Mouse (Mus musculus) kidney, embryonic 15.5 days (tissue): ENCODE data around the gene Xrcc5. TPM values are rescaled to one million over a fixed set of nuclear protein-coding genes. Genes with fewer than 3 reads are reported as not detected.

Experiments
- ATAC-seq: fragments of 200-750 bp; cut with Nextera tagmentation; replicated peaks from 2 replicates; pipeline ENCODE4 v1.8.0; 2017; ENCODE audit warnings: moderate TSS enrichment; ENCODE audit not compliant: low FRiP score
- H3K27ac ChIP-seq: fragments of 300-500 bp; sonication (generic); 2 replicates; pipeline ENCODE4 v1.5.1; 2015; ENCODE audit warnings: mild to moderate bottlenecking, inconsistent platforms
- H3K27me3 ChIP-seq: fragments of 300-500 bp; sonication (generic); 2 replicates; pipeline ENCODE4 v1.6.1; 2015; ENCODE audit warnings: inconsistent platforms
- H3K36me3 ChIP-seq: fragments of 300-500 bp; sonication (generic); 2 replicates; pipeline ENCODE4 v1.6.1; 2015; ENCODE audit warnings: inconsistent platforms
- H3K4me1 ChIP-seq: fragments of 300-500 bp; sonication (generic); 2 replicates; pipeline ENCODE4 v1.6.1; 2015; ENCODE audit warnings: inconsistent platforms
- H3K4me2 ChIP-seq: fragments of 300-500 bp; sonication (generic); 2 replicates; pipeline ENCODE4 v1.6.1; 2015; ENCODE audit warnings: moderate library complexity, mild to moderate bottlenecking, inconsistent platforms
- H3K4me3 ChIP-seq: fragments of 300-500 bp; sonication (generic); replicated peaks from 2 replicates; pipeline ENCODE4 v1.5.1; 2015; ENCODE audit warnings: mild to moderate bottlenecking, inconsistent platforms
- H3K9ac ChIP-seq: fragments of 300-500 bp; sonication (generic); 2 replicates; pipeline ENCODE4 v1.6.1; 2015; ENCODE audit warnings: mild to moderate bottlenecking, inconsistent platforms
- H3K9me3 ChIP-seq: fragments of 300-500 bp; sonication (generic); replicated peaks from 2 replicates; pipeline ENCODE4 v1.6.1; 2016; ENCODE audit warnings: inconsistent platforms
- WGBS: fragments of 180-500 bp; shearing (Covaris S2); methylation state at CpG from one replicate; pipeline ENCODE4 v1.1.7; 2015; ENCODE audit warnings: mixed read lengths; 5-methylcytosine and 5-hydroxymethylcytosine counted together
- polyA plus RNA-seq: library from polyadenylated mRNA; unstranded; fragments of >200 nt; fragmentation: Nextera tagmentation; extraction: Ambion mirVana; gene quantifications from 2 replicates; pipeline ENCODE4 v1.2.1, GENCODE M21; 2015

Xrcc5 gene
- polyA plus RNA-seq, 1 experiment from 2014 or later = 54.5 TPM

DNA sequence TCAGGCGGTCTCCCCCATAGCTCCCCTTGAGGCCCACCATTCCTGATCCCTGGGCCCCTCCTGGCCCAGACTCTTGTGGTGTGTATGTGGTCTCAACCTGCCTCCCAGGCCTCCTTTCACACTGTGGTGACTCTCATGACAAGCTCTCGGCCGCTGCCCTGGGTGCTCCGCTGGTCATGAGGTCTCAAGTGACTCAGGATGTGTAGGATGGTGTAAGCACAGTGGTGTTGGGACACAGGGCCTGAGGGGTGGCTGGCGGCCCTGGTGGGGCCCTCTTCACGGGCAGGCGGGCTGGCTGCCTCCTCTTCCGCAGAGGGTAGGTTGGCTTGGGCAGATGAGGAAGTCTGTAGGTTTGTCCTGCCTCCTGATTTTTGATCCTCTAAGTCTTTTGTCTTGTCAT lies 121.3 kb downstream of the Xrcc5 start:
- Histone ChIP-seq H3K9ac (no peak overlapping the region), H3K4me1 (no peaks in the 10 kb centered on the region), H3K27me3 (no peaks in the 10 kb centered on the region), H3K36me3 (no peaks in the 10 kb centered on the region), H3K9me3 (no peaks in the 10 kb centered on the region), H3K27ac (no peak overlapping the region), H3K4me3 (no peak overlapping the region), H3K4me2 (no peak overlapping the region)
- 54% methylated on average over 8 of the region's 8 CpGs for WGBS
- no peak for ATAC-seq

DNA sequence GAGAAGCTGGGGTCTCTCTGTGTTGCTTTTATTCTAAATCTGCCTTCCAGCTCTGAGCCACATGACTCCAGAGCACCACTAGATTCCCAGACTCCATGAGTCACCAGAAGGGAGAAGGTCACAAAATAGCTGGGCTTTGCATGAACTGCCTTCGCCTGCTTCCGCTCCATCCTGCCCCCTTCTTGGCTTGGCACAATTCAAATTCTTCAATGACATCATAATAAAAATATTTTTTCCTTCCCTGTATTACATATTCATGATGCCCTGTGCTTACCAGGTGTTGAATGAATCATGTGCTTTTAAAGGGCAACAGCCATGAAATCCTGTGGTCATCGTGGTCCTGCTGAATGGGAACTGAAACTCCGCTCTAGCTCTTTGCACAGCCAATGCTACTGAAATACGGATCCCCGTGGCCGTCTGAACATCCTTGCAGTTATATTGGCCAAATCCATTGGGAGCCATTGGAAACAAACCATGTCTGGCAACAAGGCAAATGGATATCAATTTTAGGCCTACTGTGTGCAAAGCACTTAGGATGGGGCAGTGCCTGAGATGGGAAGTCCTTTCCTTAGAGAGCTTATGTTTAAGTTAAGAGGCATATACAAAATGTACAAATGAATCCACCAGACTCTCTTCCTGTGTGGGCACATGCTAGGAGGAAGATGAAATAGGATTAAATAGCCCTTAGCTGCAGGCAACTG lies 122.0 kb downstream of the Xrcc5 start:
- Histone ChIP-seq H3K4me3 (no peak overlapping the region), H3K9me3 (no peaks in the 10 kb centered on the region), H3K27ac (no peak overlapping the region), H3K27me3 (no peaks in the 10 kb centered on the region), H3K4me1 (no peaks in the 10 kb centered on the region), H3K4me2 (no peak overlapping the region), H3K36me3 (no peaks in the 10 kb centered on the region), H3K9ac (no peak overlapping the region)
- 89% methylated on average over 7 of the region's 7 CpGs for WGBS
- ATAC-seq = no peak

DNA sequence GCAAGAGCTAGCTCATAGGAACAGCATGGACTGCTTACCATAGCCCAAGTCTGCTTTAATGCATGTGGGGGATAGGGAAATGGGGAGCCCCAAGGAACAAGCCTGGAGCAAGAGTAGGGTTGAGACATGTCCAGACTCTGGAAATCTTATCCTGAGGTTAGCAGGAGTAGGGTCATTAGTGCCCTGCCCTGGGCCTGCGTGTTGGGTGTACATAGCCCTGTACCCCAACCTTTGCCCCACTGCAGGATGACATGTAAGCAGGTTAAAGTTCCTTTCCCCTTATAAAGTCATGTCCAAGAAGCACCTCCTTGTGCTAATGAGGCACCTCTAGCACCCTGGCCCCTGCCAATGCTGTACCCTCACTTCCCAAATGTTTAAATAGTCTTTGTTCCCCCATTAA lies 125.4 kb downstream of the Xrcc5 start:
- no peak overlapping the region for H3K4me2 ChIP-seq
- no peaks in the 10 kb centered on the region for H3K9me3 ChIP-seq
- no peak overlapping the region for H3K4me3 ChIP-seq
- H3K36me3 ChIP-seq = no peaks in the 10 kb centered on the region
- no peaks in the 10 kb centered on the region for H3K27me3 ChIP-seq
- no peak for ATAC-seq
- 75% methylated on average over 1 of the region's 1 CpGs for WGBS
- no peak overlapping the region for H3K27ac ChIP-seq
- no peaks in the 10 kb centered on the region for H3K4me1 ChIP-seq
- no peak overlapping the region for H3K9ac ChIP-seq

DNA sequence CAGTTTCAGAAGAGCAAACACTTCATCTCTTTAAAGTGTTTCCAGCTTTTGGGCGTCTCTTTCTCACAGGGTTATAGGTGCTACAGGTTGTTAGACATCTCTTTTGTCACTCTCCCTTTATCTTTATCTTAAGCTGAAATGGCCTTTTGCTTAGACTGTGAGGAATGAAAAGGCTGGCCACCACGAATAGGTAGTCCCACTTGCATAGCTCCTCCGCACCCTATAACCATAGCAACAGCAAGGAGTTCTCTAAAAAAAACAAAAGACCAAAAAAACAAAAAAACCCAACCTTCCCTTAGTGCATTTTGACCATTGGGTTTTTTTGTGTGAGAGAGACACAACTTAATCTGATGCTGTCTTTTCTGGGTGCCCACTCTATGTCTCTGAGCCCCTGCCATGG lies 127.3 kb downstream of the Xrcc5 start:
- ATAC-seq = no peak
- Histone ChIP-seq H3K4me2 (no peak overlapping the region), H3K36me3 (no peaks in the 10 kb centered on the region), H3K27ac (no peak overlapping the region), H3K4me1 (no peaks in the 10 kb centered on the region), H3K27me3 (no peaks in the 10 kb centered on the region), H3K9ac (no peak overlapping the region), H3K9me3 (no peaks in the 10 kb centered on the region), H3K4me3 (no peak overlapping the region)
- WGBS = 71% methylated on average over 3 of the region's 3 CpGs

DNA sequence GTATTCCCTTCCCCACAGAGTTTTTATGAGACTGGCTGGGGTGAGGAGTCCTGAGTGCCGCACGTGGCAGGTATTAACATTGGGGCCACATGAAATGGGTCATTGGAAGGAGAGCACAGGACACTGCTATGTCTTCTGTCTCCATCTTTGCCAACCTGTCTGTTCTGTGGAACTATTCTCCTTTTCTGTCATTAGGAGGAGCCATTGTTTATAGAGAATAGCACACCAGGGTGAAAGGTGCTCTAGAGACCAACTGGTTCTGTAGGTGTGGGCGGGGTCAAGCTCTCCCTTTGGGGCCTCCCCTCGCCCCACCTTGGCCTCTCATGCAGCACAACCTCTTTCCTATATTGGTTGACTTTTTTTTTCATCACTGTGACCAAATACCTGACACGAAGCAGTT lies 129.7 kb downstream of the Xrcc5 start:
- no peaks in the 10 kb centered on the region for H3K36me3 ChIP-seq
- no peaks in the 10 kb centered on the region for H3K27me3 ChIP-seq
- H3K4me2 ChIP-seq = no peak overlapping the region
- H3K4me3 ChIP-seq = no peak overlapping the region
- no peaks in the 10 kb centered on the region for H3K4me1 ChIP-seq
- no peak for ATAC-seq
- 86% methylated on average over 5 of the region's 5 CpGs for WGBS
- H3K27ac ChIP-seq = no peak overlapping the region
- H3K9me3 ChIP-seq = no peaks in the 10 kb centered on the region
- H3K9ac ChIP-seq = no peak overlapping the region

DNA sequence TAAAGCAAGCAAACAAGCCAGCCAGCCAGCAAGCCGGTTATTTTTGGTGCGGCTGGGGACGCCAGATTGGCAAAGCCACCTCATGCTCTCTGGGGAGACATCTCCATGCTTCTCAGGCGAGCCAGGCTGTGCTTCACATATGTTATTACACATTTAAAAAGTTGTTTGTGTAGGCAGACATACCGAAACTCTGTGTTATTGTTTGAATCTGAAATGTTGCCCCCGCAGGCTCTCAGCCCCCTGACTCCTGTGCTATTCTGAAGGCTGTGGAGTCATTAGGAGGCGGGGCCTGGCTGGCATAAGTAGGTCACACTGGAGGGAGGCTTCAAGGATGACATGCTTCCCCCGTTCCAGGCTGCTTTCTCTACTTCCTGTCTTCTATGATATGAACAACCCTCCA lies 131.9 kb downstream of the Xrcc5 start:
- no peaks in the 10 kb centered on the region for H3K27me3 ChIP-seq
- H3K9me3 ChIP-seq = no peaks in the 10 kb centered on the region
- 67% methylated on average over 8 of the region's 8 CpGs for WGBS
- no peak overlapping the region for H3K9ac ChIP-seq
- no peak overlapping the region for H3K4me2 ChIP-seq
- no peak overlapping the region for H3K27ac ChIP-seq
- H3K36me3 ChIP-seq = no peaks in the 10 kb centered on the region
- no peak for ATAC-seq
- no peak overlapping the region for H3K4me3 ChIP-seq
- H3K4me1 ChIP-seq = no peaks in the 10 kb centered on the region

DNA sequence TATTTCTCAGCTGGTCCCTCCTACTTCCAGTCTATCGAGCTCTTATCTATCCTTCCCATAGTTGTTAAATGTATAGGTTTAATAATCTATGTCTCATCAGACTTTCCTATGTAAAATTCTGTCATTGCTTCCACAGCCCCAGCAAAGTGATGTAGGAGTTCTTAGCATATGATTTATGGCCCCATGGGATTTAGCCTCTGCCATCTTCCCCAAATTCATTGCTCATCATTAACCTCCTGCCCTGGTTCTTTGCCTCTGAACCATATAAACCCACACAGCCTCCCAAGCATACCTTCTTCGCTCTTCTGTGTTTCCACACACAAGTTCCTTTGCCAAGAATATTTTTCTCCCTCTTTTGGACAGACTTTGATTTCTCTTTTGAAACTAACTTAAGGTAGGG lies 135.5 kb downstream of the Xrcc5 start:
- Histone ChIP-seq H3K9ac (no peak overlapping the region), H3K36me3 (no peaks in the 10 kb centered on the region), H3K4me1 (no peaks in the 10 kb centered on the region), H3K4me2 (no peak overlapping the region), H3K4me3 (no peak overlapping the region), H3K9me3 (no peaks in the 10 kb centered on the region), H3K27me3 (no peaks in the 10 kb centered on the region), H3K27ac (no peak overlapping the region)
- ATAC-seq = no peak
- WGBS = 45% methylated on average over 2 of the region's 2 CpGs

Other genes starting within 250 kb of the Xrcc5 start
- 5.4 and 5.7 TPM in 2 replicates for gene Mreg, start 95.1 kb upstream of the Xrcc5 start, polyA plus RNA-seq
- 53.8 and 54.9 TPM in 2 replicates for gene Pecr, start 23.1 kb upstream of the Xrcc5 start, polyA plus RNA-seq
- gene Tmem169, start 23.1 kb upstream of the Xrcc5 start, polyA plus RNA-seq = 4.8 and 5.0 TPM in 2 replicates
- gene March4, start 229.5 kb downstream of the Xrcc5 start, polyA plus RNA-seq = 0.05 TPM in 1 of 2 replicates, not detected in the other